Mouse (Mus musculus): ENCODE data around the gene Trappc2l.

DNA sequence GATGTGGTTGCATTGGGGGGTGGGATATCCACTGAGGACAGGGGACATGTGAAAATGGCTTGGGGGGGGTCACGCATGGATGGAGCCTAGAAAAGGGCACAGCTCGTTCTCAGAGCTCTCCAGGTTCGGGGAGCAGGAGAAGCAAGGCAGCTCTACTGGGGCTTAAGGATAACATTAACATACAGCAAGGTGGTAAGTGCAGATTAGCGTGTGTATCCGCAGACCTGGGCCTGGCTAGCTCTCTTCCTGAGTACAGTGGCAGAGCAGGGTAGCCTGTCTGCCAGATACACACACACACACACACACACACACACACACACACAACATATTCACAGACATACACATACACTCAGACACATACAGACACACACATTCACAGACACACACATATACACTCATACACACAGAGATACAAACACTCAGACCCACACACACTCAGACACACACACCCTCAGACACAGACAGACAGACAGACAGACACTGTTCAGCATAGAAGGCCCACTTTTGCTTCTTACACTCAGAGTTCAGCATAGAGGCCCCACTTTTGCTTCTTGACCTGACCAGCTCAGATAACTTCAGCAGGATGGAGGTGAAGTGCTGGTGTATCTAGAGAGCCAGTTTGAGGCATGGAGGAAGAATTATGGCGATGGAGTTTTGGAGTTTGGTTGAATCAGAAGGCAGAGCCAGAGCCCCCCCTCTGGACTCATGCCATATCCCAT lies 7.4 kb downstream of the Trappc2l start:
- TF ChIP-seq CTCF (conservative IDR thresholded peaks at IDR 0.05; ENCODE audit: low read length) (no peak), POU5F1 (IDR thresholded peaks at IDR 0.05; ENCODE audit: borderline replicate concordance, low read length) (no peak)
